Mouse (Mus musculus) forebrain, embryonic 11.5 days (tissue): Measurements from ENCODE around the gene Tet1. TPM values are rescaled to one million over a fixed set of nuclear protein-coding genes. Genes with fewer than 3 reads are reported as not detected.
A peak's percentile ranks its signal among the peaks of the same experiment; 100 is the strongest.
"Not testable (repeated sequence)": the region's sequence is repeated elsewhere in the genome, so short reads cannot be mapped to it uniquely, and the experiment has no call there.

Experiments
- ATAC-seq: fragments of 200-750 bp; cut with Nextera tagmentation; replicated peaks from 2 replicates; pipeline ENCODE4 v1.8.0; 2017; ENCODE audit warnings: moderate TSS enrichment; ENCODE audit not compliant: low FRiP score
- DNase-seq: peaks from one replicate; pipeline ENCODE4 v3.0.0-alpha.2; 2017; ENCODE audit warnings: low spot score
- H3K27ac ChIP-seq: fragments of 300-500 bp; sonication (generic); 2 replicates; pipeline ENCODE4 v1.5.1; 2014; ENCODE audit warnings: low read depth, low read length
- H3K27me3 ChIP-seq: fragments of 300-500 bp; sonication (generic); 2 replicates; pipeline ENCODE4 v1.6.1; 2014; ENCODE audit warnings: mild to moderate bottlenecking, low read length, mixed read lengths; ENCODE audit not compliant: control insufficient read depth, insufficient read depth
- H3K36me3 ChIP-seq: fragments of 300-500 bp; sonication (generic); 2 replicates; pipeline ENCODE4 v1.6.1; 2014; ENCODE audit warnings: mild to moderate bottlenecking, low read length, moderate library complexity, mixed read lengths; ENCODE audit not compliant: control insufficient read depth, insufficient read depth
- H3K4me1 ChIP-seq: fragments of 300-500 bp; sonication (generic); replicated peaks from 2 replicates; pipeline ENCODE4 v1.6.1; 2014; ENCODE audit warnings: low read length, mixed read lengths; ENCODE audit not compliant: control insufficient read depth, insufficient read depth
- H3K4me2 ChIP-seq: fragments of 300-500 bp; sonication (generic); 2 replicates; pipeline ENCODE4 v1.6.1; 2014; ENCODE audit warnings: low read depth, mild to moderate bottlenecking, low read length, moderate library complexity, mixed read lengths; ENCODE audit not compliant: severe bottlenecking
- H3K4me3 ChIP-seq: fragments of 300-500 bp; sonication (generic); 2 replicates; pipeline ENCODE4 v1.5.1; 2014; ENCODE audit warnings: low read depth, low read length
- H3K9ac ChIP-seq: fragments of 300-500 bp; sonication (generic); 2 replicates; pipeline ENCODE4 v1.6.1; 2014; ENCODE audit warnings: low read length
- H3K9me3 ChIP-seq: fragments of 300-500 bp; sonication (generic); 2 replicates; pipeline ENCODE4 v1.6.1; 2016; ENCODE audit warnings: low read length, mixed read lengths; ENCODE audit not compliant: control insufficient read depth
- WGBS: fragments of 180-500 bp; shearing (Covaris S2); extraction: QIAGEN DNeasy Blood & Tissue Kit; methylation state at CpG from one replicate; pipeline ENCODE4 v1.1.7; 2014; 5-methylcytosine and 5-hydroxymethylcytosine counted together
- polyA plus RNA-seq: library from polyadenylated mRNA; unstranded; fragments of >200 nt; fragmentation: Nextera tagmentation; extraction: Ambion mirVana; gene quantifications from 2 replicates; pipeline ENCODE4 v1.2.1, GENCODE M21; 2014

Tet1 gene
- polyA plus RNA-seq, 1 experiment from 2014 or later, result 39.7 TPM

DNA sequence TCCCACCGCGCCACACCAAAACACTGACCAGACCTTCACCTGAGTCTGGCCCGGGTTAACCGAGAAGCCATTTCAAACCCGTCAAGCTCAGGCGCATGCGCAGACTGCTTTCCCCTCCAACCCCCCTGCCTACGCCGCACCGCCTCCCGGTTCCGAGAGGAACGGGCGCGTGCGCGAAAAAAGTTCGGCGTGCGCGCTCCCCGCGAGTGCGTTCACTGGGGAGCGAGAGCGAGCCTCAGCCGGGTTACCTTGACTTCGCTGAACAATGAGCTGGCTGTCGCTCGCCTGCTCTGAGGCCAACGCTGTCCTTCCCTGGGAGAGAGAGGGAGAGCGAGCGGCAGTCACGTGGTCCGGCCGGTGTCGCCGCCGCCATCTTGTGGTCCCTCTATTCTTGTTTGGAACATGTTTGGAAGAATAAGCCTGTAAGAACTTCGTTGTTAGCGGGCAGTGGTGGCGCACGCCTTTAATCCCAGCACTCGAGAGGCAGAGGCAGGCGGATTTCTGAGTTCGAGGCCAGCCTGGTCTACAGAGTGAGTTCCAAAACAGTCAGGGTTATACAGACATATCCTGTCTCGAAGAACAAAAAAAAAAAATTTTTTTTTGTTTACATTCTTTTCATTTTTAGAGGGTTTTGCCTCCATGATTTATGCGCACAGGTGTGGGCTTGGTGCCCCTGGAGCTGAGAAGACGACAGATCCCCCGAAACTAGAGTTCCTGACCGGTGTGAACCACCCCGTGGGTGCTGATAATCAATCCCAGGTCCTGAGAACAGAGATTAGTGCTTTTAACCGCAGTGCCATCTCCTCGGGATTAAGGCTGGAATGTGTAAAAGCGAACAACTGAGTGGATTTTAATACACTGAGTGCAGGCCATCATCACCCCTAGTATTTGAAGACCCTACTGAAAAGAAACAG is 116.4 kb downstream of the Tet1 start, which contains the start of gene Ccar1:
TSS of gene Ccar1 (minus strand) at position 110 of the 914 bp plus-strand sequence.
- WGBS, result 5% methylated on average over 55 of the region's 55 CpGs
- H3K36me3 ChIP-seq, result peaks cover 4% of the 10 kb centered on the region; the same call in 1 of the 2 replicates
- no peaks in the 10 kb centered on the region; the same call in 1 of the 2 replicates for H3K4me1 ChIP-seq
- peak within 1 kb of the TSS; percentile 100 for H3K4me3 ChIP-seq
- peak; percentile 98 for ATAC-seq
- H3K27me3 ChIP-seq, result no peaks in the 10 kb centered on the region
- peak; percentile 100 for DNase-seq
- peak within 1 kb of the TSS; percentile 74 for H3K4me2 ChIP-seq
- peak within 1 kb of the TSS; percentile 95 for H3K27ac ChIP-seq
- H3K9me3 ChIP-seq, result no peaks in the 10 kb centered on the region
- H3K9ac ChIP-seq, result peak within 1 kb of the TSS; percentile 98

- H3K9me3 ChIP-seq, result no peaks in the 10 kb centered on the region
- 2% methylated on average over 65 of the region's 78 CpGs for WGBS
- DNase-seq (no peak), ATAC-seq (peak; percentile 85)
- H3K4me2 ChIP-seq, result peak overlapping the region; percentile 74
- H3K9ac ChIP-seq, result peak overlapping the region; percentile 98
- peaks cover 5% of the 10 kb centered on the region for H3K36me3 ChIP-seq
- no peaks in the 10 kb centered on the region for H3K27me3 ChIP-seq
- H3K4me1 ChIP-seq, result no peaks in the 10 kb centered on the region; the same call in 1 of the 2 replicates
- peak overlapping the region; percentile 95 for H3K27ac ChIP-seq
- H3K4me3 ChIP-seq, result peak overlapping the region; percentile 100
Measured at GRCm38 (mm10) chr10:62791251-62792176, 117.3 kb downstream of the Tet1 start.

GRCm38 (mm10) chr10:62781776-62782175 is 127.0 kb downstream of the Tet1 start:
- peaks cover 44% of the 10 kb centered on the region for H3K36me3 ChIP-seq
- H3K27me3 ChIP-seq, DNase-seq, H3K4me3 ChIP-seq, H3K4me1 ChIP-seq, ATAC-seq, H3K9me3 ChIP-seq, H3K4me2 ChIP-seq, H3K27ac ChIP-seq, H3K9ac ChIP-seq: not testable (repeated sequence)
- 89% methylated on average over 1 of the region's 1 CpGs for WGBS

Other genes with a start within 250 kb of the Tet1 start
- 3.7 and 4.4 TPM in 2 replicates for gene Stox1, start 182.9 kb downstream of the Tet1 start, polyA plus RNA-seq
- gene Ccar1, start 116.7 kb downstream of the Tet1 start, polyA plus RNA-seq, result 179 and 186 TPM in 2 replicates
- 12.6 TPM in 2 replicates for gene Slc25a16, start 11.6 kb upstream of the Tet1 start, polyA plus RNA-seq
- gene Dna2, start 38.0 kb upstream of the Tet1 start, polyA plus RNA-seq, result 31.6 and 33.1 TPM in 2 replicates
- gene Rufy2, start 71.2 kb upstream of the Tet1 start, polyA plus RNA-seq, result 22.7 and 27.1 TPM in 2 replicates
- gene Hnrnph3, start 115.2 kb upstream of the Tet1 start, polyA plus RNA-seq, result 161 and 170 TPM in 2 replicates
- gene Pbld2, start 115.3 kb upstream of the Tet1 start, polyA plus RNA-seq, result 0.88 and 0.89 TPM in 2 replicates
- 1.6 and 1.8 TPM in 2 replicates for gene Pbld1, start 151.2 kb upstream of the Tet1 start, polyA plus RNA-seq
- gene Atoh7, start 190.7 kb upstream of the Tet1 start, polyA plus RNA-seq, result 1.1 TPM in 2 replicates